Mouse (Mus musculus): ENCODE data around the gene Rcvrn. TPM values are rescaled to one million over a fixed set of nuclear protein-coding genes. Genes with fewer than 3 reads are reported as not detected.

Rcvrn gene
- not detected in 2 replicates for polyA plus RNA-seq (2014; fragmentation: Nextera tagmentation; extraction: Ambion mirVana)

GRCm38 (mm10) chr11:67694703-67695376 lies at the start of gene Rcvrn:
Rcvrn (plus strand) TSS chr11:67695326.
- Histone ChIP-seq H3K9ac (ENCODE audit: low read length) (no peak within 1 kb of the TSS), H3K27ac (ENCODE audit: low read depth, low read length) (no peak within 1 kb of the TSS), H3K27me3 (ENCODE audit: control insufficient read depth, insufficient read depth, low read length) (no peaks in the 10 kb centered on the region), H3K4me1 (ENCODE audit: control insufficient read depth, insufficient read depth, low read length) (no peaks in the 10 kb centered on the region), H3K36me3 (ENCODE audit: control insufficient read depth, insufficient read depth, low read length) (no peaks in the 10 kb centered on the region), H3K4me3 (ENCODE audit: low read depth, low read length) (no peak within 1 kb of the TSS), H3K4me2 (ENCODE audit: low read depth) (no peak within 1 kb of the TSS), H3K9me3 (ENCODE audit: control insufficient read depth, low read length) (no peaks in the 10 kb centered on the region)
- 72% methylated on average over 7 of the region's 7 CpGs for WGBS
- ATAC-seq (ENCODE audit: insufficient read depth, low FRiP score, low TSS enrichment): no peak
- DNase-seq (ENCODE audit: low spot score): no peak

- WGBS: 30% methylated on average over 5 of the region's 5 CpGs
- Histone ChIP-seq H3K9ac (ENCODE audit: low read length) (no peak overlapping the region), H3K9me3 (ENCODE audit: control insufficient read depth, low read length) (no peaks in the 10 kb centered on the region), H3K4me3 (ENCODE audit: low read depth, low read length) (no peak overlapping the region), H3K36me3 (ENCODE audit: control insufficient read depth, insufficient read depth, low read length) (no peaks in the 10 kb centered on the region), H3K27me3 (ENCODE audit: control insufficient read depth, insufficient read depth, low read length) (no peaks in the 10 kb centered on the region), H3K4me2 (ENCODE audit: low read depth) (no peak overlapping the region), H3K4me1 (ENCODE audit: control insufficient read depth, insufficient read depth, low read length) (peaks cover 3% of the 10 kb centered on the region; the same call in 1 of the 2 replicates), H3K27ac (ENCODE audit: low read depth, low read length) (no peak overlapping the region)
- DNase-seq (ENCODE audit: low spot score) (peak; percentile 73), ATAC-seq (ENCODE audit: insufficient read depth, low FRiP score, low TSS enrichment) (no peak)
Measured at GRCm38 (mm10) chr11:67647745-67648144, 47.4 kb upstream of the Rcvrn start.

DNA sequence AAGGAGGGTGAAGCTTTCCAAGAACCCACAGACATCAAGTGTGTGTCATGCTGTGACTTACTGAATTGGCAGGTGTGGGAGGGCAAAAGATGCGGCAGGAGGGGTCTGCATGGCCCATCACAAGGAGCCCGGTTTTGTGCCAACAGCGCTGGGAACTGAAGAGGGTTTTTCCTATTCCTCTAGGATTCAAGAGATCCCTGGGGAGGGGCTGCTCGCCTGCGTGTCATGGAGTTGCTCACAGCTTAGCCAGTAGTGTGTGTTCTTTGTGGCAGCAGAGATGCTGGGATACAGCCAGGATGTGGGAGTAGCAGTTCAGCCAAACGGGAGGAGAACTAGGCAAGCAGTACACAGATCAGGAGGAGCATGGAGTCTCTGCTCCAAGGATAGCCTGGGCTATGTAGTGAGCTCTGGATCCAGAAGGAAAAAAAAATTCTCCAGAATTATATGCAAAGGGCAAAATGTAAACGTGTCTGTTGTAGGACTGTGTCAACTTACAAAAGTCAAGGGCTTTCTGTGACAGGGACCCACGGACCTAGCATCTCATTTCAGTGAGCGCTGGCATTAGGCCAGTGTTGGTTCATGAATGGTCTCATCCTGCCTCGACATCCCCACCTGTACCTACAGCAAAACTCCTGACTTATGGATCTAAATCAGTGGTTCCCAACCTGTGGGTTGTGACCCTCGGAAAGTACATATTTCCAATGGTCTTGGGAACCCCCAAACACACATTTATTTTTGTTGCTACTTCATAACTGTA lies 46.3 kb upstream of the Rcvrn start:
- H3K9ac ChIP-seq (ENCODE audit: low read length): no peak overlapping the region
- peaks cover 8% of the 10 kb centered on the region; the same call in 1 of the 2 replicates for H3K4me1 ChIP-seq (ENCODE audit: control insufficient read depth, insufficient read depth, low read length)
- H3K9me3 ChIP-seq (ENCODE audit: control insufficient read depth, low read length): no peaks in the 10 kb centered on the region
- WGBS: 85% methylated on average over 11 of the region's 11 CpGs
- no peak overlapping the region for H3K27ac ChIP-seq (ENCODE audit: low read depth, low read length)
- DNase-seq (ENCODE audit: low spot score): no peak
- no peaks in the 10 kb centered on the region for H3K36me3 ChIP-seq (ENCODE audit: control insufficient read depth, insufficient read depth, low read length)
- no peak overlapping the region for H3K4me3 ChIP-seq (ENCODE audit: low read depth, low read length)
- no peaks in the 10 kb centered on the region for H3K27me3 ChIP-seq (ENCODE audit: control insufficient read depth, insufficient read depth, low read length)
- H3K4me2 ChIP-seq (ENCODE audit: low read depth): no peak overlapping the region
- ATAC-seq (ENCODE audit: insufficient read depth, low FRiP score, low TSS enrichment): no peak

DNA sequence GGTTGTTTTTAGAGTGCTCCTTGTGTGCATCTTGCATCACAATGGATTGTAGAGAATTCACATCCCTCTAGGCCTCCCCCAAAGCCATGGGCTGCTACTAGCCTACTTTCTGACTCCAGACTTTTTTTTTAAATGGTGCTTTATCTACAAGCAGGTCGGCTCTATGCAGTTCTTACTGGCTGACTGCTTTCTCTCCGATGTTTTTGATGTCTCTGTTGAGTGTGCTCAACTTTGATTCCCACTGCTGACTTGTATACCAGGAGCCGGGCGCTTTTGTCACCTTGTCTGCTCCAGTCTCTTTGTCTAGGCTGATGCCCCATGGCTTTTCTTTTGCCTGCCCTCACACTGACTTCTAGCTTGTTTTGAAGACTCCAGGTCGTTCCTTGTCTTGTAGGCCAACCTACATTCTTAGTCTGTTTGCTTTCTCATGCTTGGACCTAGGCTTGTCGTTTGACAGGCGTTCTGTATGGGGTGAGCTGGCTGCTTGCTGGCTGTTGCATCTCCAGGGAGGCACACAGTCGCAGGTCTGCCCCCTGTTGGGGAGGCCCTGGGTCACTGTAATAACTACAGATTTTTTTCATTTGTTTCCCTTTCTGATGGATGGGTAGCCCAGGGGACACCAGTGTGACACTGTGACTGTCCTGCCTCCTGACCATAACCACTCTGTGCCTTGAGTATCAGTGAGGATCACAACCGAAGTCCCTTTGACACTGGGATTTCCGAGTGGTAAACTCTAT lies 45.0 kb upstream of the Rcvrn start:
- Histone ChIP-seq H3K27ac (ENCODE audit: low read depth, low read length) (no peak overlapping the region), H3K4me1 (ENCODE audit: control insufficient read depth, insufficient read depth, low read length) (peaks cover 8% of the 10 kb centered on the region; the same call in 1 of the 2 replicates), H3K9ac (ENCODE audit: low read length) (no peak overlapping the region), H3K27me3 (ENCODE audit: control insufficient read depth, insufficient read depth, low read length) (no peaks in the 10 kb centered on the region), H3K36me3 (ENCODE audit: control insufficient read depth, insufficient read depth, low read length) (no peaks in the 10 kb centered on the region), H3K4me2 (ENCODE audit: low read depth) (no peak overlapping the region), H3K9me3 (ENCODE audit: control insufficient read depth, low read length) (no peaks in the 10 kb centered on the region), H3K4me3 (ENCODE audit: low read depth, low read length) (no peak overlapping the region)
- 56% methylated on average over 10 of the region's 10 CpGs for WGBS
- DNase-seq (ENCODE audit: low spot score) (no peak), ATAC-seq (ENCODE audit: insufficient read depth, low FRiP score, low TSS enrichment) (no peak)

- Histone ChIP-seq H3K27me3 (ENCODE audit: control insufficient read depth, insufficient read depth, low read length) (no peaks in the 10 kb centered on the region), H3K27ac (ENCODE audit: low read depth, low read length) (no peak overlapping the region), H3K36me3 (ENCODE audit: control insufficient read depth, insufficient read depth, low read length) (no peaks in the 10 kb centered on the region), H3K4me3 (ENCODE audit: low read depth, low read length) (no peak overlapping the region), H3K9ac (ENCODE audit: low read length) (no peak overlapping the region), H3K4me1 (ENCODE audit: control insufficient read depth, insufficient read depth, low read length) (peaks cover 8% of the 10 kb centered on the region; the same call in 1 of the 2 replicates), H3K4me2 (ENCODE audit: low read depth) (no peak overlapping the region), H3K9me3 (ENCODE audit: control insufficient read depth, low read length) (no peaks in the 10 kb centered on the region)
- 81% methylated on average over 6 of the region's 6 CpGs for WGBS
- ATAC-seq (ENCODE audit: insufficient read depth, low FRiP score, low TSS enrichment) (no peak), DNase-seq (ENCODE audit: low spot score) (no peak)
Measured at GRCm38 (mm10) chr11:67651731-67652130, 43.4 kb upstream of the Rcvrn start.

DNA sequence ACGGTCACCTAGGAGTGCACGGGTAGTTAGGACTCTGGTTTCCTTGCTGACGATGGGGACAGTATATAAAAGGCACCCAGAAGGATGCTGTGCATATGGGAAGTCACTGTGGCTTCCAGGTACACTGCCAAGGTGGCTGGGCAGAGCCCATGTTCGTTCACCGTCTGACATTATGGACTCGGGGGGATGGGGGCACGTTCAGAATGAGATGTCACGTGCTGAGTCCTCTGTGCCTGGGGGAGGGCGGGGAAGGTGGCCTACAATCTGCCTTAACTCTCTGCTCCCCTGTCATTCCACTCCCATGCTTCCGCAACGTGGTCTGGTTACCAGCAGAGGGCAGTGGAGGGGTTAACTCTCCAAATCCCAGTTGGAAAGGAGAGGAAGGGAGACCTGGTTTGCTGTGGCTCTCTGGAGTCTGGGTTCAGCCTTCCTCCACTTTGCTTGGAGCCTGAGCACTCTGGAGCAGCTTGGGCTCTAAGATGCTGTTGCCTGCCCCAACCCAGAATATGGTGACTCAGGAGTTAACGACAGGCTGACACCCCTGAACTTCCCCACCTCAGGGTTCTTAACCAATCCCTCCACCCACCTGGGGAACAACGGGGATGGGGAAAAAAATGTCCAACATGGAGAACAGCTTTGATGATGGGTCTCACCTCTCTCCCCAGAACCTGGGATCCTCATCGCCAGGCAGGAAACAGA lies 42.8 kb upstream of the Rcvrn start:
- H3K27me3 ChIP-seq (ENCODE audit: control insufficient read depth, insufficient read depth, low read length): no peaks in the 10 kb centered on the region
- peak; percentile 74 for DNase-seq (ENCODE audit: low spot score)
- no peak overlapping the region for H3K4me3 ChIP-seq (ENCODE audit: low read depth, low read length)
- H3K27ac ChIP-seq (ENCODE audit: low read depth, low read length): no peak overlapping the region
- H3K4me1 ChIP-seq (ENCODE audit: control insufficient read depth, insufficient read depth, low read length): peaks cover 8% of the 10 kb centered on the region; the same call in 1 of the 2 replicates
- peak; percentile 16; the same call in 1 of the 2 replicates for ATAC-seq (ENCODE audit: insufficient read depth, low FRiP score, low TSS enrichment)
- no peaks in the 10 kb centered on the region for H3K9me3 ChIP-seq (ENCODE audit: control insufficient read depth, low read length)
- no peak overlapping the region for H3K9ac ChIP-seq (ENCODE audit: low read length)
- H3K36me3 ChIP-seq (ENCODE audit: control insufficient read depth, insufficient read depth, low read length): no peaks in the 10 kb centered on the region
- H3K4me2 ChIP-seq (ENCODE audit: low read depth): no peak overlapping the region
- 22% methylated on average over 14 of the region's 14 CpGs for WGBS

DNA sequence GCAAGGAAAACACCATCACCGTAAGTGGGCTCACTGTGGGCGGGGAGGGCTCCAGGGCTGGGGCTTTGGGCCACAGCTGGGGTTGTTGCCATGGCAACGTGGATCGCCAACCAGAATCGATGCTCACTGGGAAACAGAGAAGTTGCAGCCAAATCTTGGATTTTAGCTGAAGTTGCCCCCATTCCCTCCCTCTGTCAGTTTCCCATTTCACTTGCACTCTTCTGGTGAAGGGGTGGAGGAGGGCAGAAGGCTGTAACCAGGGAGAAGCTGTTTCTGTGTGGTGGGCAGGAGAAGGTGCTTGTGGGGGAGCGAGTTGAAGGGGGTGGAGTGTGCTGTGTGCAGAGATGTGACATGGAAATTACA lies 42.3 kb upstream of the Rcvrn start:
- Histone ChIP-seq H3K27me3 (ENCODE audit: control insufficient read depth, insufficient read depth, low read length) (no peaks in the 10 kb centered on the region), H3K4me2 (ENCODE audit: low read depth) (no peak overlapping the region), H3K36me3 (ENCODE audit: control insufficient read depth, insufficient read depth, low read length) (no peaks in the 10 kb centered on the region), H3K9ac (ENCODE audit: low read length) (no peak overlapping the region), H3K4me1 (ENCODE audit: control insufficient read depth, insufficient read depth, low read length) (peaks cover 8% of the 10 kb centered on the region; the same call in 1 of the 2 replicates), H3K4me3 (ENCODE audit: low read depth, low read length) (no peak overlapping the region), H3K9me3 (ENCODE audit: control insufficient read depth, low read length) (no peaks in the 10 kb centered on the region), H3K27ac (ENCODE audit: low read depth, low read length) (no peak overlapping the region)
- ATAC-seq (ENCODE audit: insufficient read depth, low FRiP score, low TSS enrichment): no peak
- peak; percentile 33 for DNase-seq (ENCODE audit: low spot score)
- 39% methylated on average over 6 of the region's 6 CpGs for WGBS

- no peak overlapping the region for H3K4me3 ChIP-seq (ENCODE audit: low read depth, low read length)
- H3K9me3 ChIP-seq (ENCODE audit: control insufficient read depth, low read length): no peaks in the 10 kb centered on the region
- H3K4me2 ChIP-seq (ENCODE audit: low read depth): no peak overlapping the region
- no peaks in the 10 kb centered on the region for H3K36me3 ChIP-seq (ENCODE audit: control insufficient read depth, insufficient read depth, low read length)
- H3K4me1 ChIP-seq (ENCODE audit: control insufficient read depth, insufficient read depth, low read length): peaks cover 8% of the 10 kb centered on the region; the same call in 1 of the 2 replicates
- 93% methylated on average over 9 of the region's 9 CpGs for WGBS
- no peaks in the 10 kb centered on the region for H3K27me3 ChIP-seq (ENCODE audit: control insufficient read depth, insufficient read depth, low read length)
- no peak for DNase-seq (ENCODE audit: low spot score)
- H3K9ac ChIP-seq (ENCODE audit: low read length): no peak overlapping the region
- no peak overlapping the region for H3K27ac ChIP-seq (ENCODE audit: low read depth, low read length)
- ATAC-seq (ENCODE audit: insufficient read depth, low FRiP score, low TSS enrichment): no peak
Measured at GRCm38 (mm10) chr11:67653521-67654090, 41.5 kb upstream of the Rcvrn start.
